ENCODE assay signal across 22 mouse cellular contexts in genomic region chr5:140204465-140204864, GRCm38 (mm10).
A peak's percentile ranks its signal among the peaks of the same experiment; 100 is the strongest.
DNase-seq lines count a peak whose midpoint lies in the region; ATAC-seq and TF ChIP-seq lines count a peak whose summit lies in the region.
"Had no signal": no experiment of that assay in that cellular context is flagged by ENCODE, and none has a peak within 500 bp of the region (broad histone marks: within the 10 kb centered on the region; RNA-seq: fewer than 3 reads in every experiment).

No protein-coding gene starts in this region.

- no peak for TF ChIP-seq CTCF in heart, adult 2 months (IDR thresholded peaks at IDR 0.05)
- TF ChIP-seq CTCF in lung, adult 2 months (IDR thresholded peaks at IDR 0.05; ENCODE audit: insufficient read depth, low read length): no peak
- TF ChIP-seq CTCF in stomach, postnatal 0 days (IDR thresholded peaks at IDR 0.05; ENCODE audit: low read depth): no peak

- H3K79me2 ChIP-seq in heart, adult 2 months (replicated peaks; ENCODE audit: control insufficient read depth, insufficient read depth, low read length): no peaks in the 10 kb centered on the region

- 85% methylated on average over 3 of the region's 3 CpGs for WGBS in heart, adult 2 months
- 65% methylated on average over 3 of the region's 3 CpGs for WGBS in lung, adult 2 months
- WGBS in stomach, postnatal 0 days: 55% methylated on average over 3 of the region's 3 CpGs

- no peak for TF ChIP-seq POLR2A in heart, adult 2 months (IDR thresholded peaks at IDR 0.05; ENCODE audit: insufficient read depth, low read depth, low read length)
- no peak for TF ChIP-seq POLR2A in lung, adult 2 months (IDR thresholded peaks at IDR 0.05; ENCODE audit: borderline replicate concordance, extremely low read depth, low read depth, low read length)

- ATAC-seq in stomach, postnatal 0 days (ENCODE audit: low FRiP score, low TSS enrichment): 0 out of 2 replicates have a peak, but pooled peaks have one; percentile 15
- ATAC-seq: CD4-positive, CD25-positive, alpha-beta regulatory T cell, adult 4 months; forebrain, embryonic 15.5 days had no signal

- H3K36me3 ChIP-seq in heart, adult 2 months (ENCODE audit: control insufficient read depth, insufficient read depth, low read length): no peaks in the 10 kb centered on the region
- H3K36me3 ChIP-seq in stomach, postnatal 0 days (ENCODE audit: control insufficient read depth, insufficient read depth, low read length): no peaks in the 10 kb centered on the region
- H3K36me3 ChIP-seq: embryonic facial prominence, embryonic 15.5 days; forebrain, embryonic 15.5 days; heart, embryonic 12.5 days had no signal

- TF ChIP-seq EP300 in heart, adult 2 months (IDR thresholded peaks at IDR 0.05; ENCODE audit: insufficient read depth, low read depth, low read length): no peak
- TF ChIP-seq EP300 in stomach, postnatal 0 days (optimal IDR thresholded peaks at IDR 0.05): no peak

- H3K9ac ChIP-seq in heart, adult 2 months (ENCODE audit: low read depth, low read length): no peak overlapping the region
- no peak overlapping the region for H3K9ac ChIP-seq in stomach, postnatal 0 days (ENCODE audit: low read length)
- H3K9ac ChIP-seq: embryonic facial prominence, embryonic 15.5 days; forebrain, embryonic 15.5 days; heart, embryonic 12.5 days; hindbrain, embryonic 14.5 days had no signal

- intact Hi-C loops in heart, adult 2 months (cut with DNase I): no loop called here

- H3K4me3 ChIP-seq in heart, adult 2 months: no peak overlapping the region
- no peak overlapping the region for H3K4me3 ChIP-seq in lung, adult 2 months (replicated peaks; ENCODE audit: extremely low read depth, low read depth, low read length)
- H3K4me3 ChIP-seq in stomach, postnatal 0 days (ENCODE audit: low read depth, low read length): no peak overlapping the region
- H3K4me3 ChIP-seq: embryonic facial prominence, embryonic 15.5 days; erythroblast, embryonic 14.5 days; forebrain, embryonic 10.5 days; forebrain, embryonic 15.5 days; heart, embryonic 12.5 days; hindbrain, embryonic 10.5 days had no signal

- peak; percentile 75 for DNase-seq in heart, adult 11 months
- no peak for DNase-seq in heart, adult 2 months
- peak; percentile 13 for DNase-seq in lung, adult 2 months
- DNase-seq in lung, postnatal 25 days (ENCODE audit: low spot score): no peak
- peak; percentile 23 to 34 for DNase-seq in urinary bladder, postnatal 36 days (ENCODE audit: low spot score in 2 of 2)
- no peak for DNase-seq in urinary bladder, adult 2 months (ENCODE audit: low spot score)
- DNase-seq in stomach, postnatal 0 days (ENCODE audit: low spot score): peak; percentile 53
- no peak for DNase-seq in kidney, postnatal 10 days
- DNase-seq: adrenal gland, postnatal 14 days; B cell, adult 2 months; cerebellum, adult 2 months; cerebellum, postnatal 10 days; gastrocnemius, postnatal 10 days had no signal

- H3K4me1 ChIP-seq in heart, adult 2 months (ENCODE audit: control insufficient read depth, insufficient read depth, low read length): peaks cover 18% of the 10 kb centered on the region
- peaks cover 22% of the 10 kb centered on the region for H3K4me1 ChIP-seq in lung, adult 2 months (ENCODE audit: control insufficient read depth, insufficient read depth, low read length)
- H3K4me1 ChIP-seq in stomach, postnatal 0 days (replicated peaks; ENCODE audit: control insufficient read depth, insufficient read depth): no peaks in the 10 kb centered on the region; the same call in 1 of the 2 replicates

- no peak overlapping the region for H3K4me2 ChIP-seq in stomach, postnatal 0 days (replicated peaks; ENCODE audit: low read depth)
- H3K4me2 ChIP-seq: embryonic facial prominence, embryonic 15.5 days; forebrain, embryonic 15.5 days; heart, embryonic 12.5 days; hindbrain, embryonic 14.5 days had no signal

- no peaks in the 10 kb centered on the region for H3K9me3 ChIP-seq in stomach, postnatal 0 days (ENCODE audit: control insufficient read depth, low read length)
- H3K9me3 ChIP-seq: embryonic facial prominence, embryonic 15.5 days; forebrain, embryonic 10.5 days; forebrain, embryonic 15.5 days; G1E; heart, embryonic 12.5 days; hindbrain, embryonic 10.5 days had no signal

- no peak overlapping the region for H3K27ac ChIP-seq in heart, adult 2 months
- no peak overlapping the region; the same call in 1 of the 2 replicates for H3K27ac ChIP-seq in stomach, postnatal 0 days (replicated peaks)
- H3K27ac ChIP-seq: embryonic facial prominence, embryonic 15.5 days; forebrain, embryonic 15.5 days; hindbrain, embryonic 10.5 days; hindbrain, embryonic 14.5 days had no signal

- H3K27me3 ChIP-seq in heart, adult 2 months (ENCODE audit: control insufficient read depth, insufficient read depth, low read length): no peaks in the 10 kb centered on the region
- no peaks in the 10 kb centered on the region for H3K27me3 ChIP-seq in stomach, postnatal 0 days (ENCODE audit: control insufficient read depth, insufficient read depth, low read length)
- H3K27me3 ChIP-seq: embryonic facial prominence, embryonic 15.5 days; forebrain, embryonic 15.5 days had no signal

Comparison
In these comparisons a context has a peak if more than half of its experiments do, and no peak if none do; other contexts are left out.
1. DNase-seq: peak in heart, adult 11 months (single experiment), lung, adult 2 months (single experiment), urinary bladder, postnatal 36 days (2 of 2) and stomach, postnatal 0 days (single experiment); none in heart, adult 2 months (0 of 2), lung, postnatal 25 days (single experiment), urinary bladder, adult 2 months (single experiment) and kidney, postnatal 10 days (single experiment).